Mouse (Mus musculus): ENCODE measurements around the gene Nfib.
A peak's percentile ranks its signal among the peaks of the same experiment; 100 is the strongest.

Nfib gene

DNA sequence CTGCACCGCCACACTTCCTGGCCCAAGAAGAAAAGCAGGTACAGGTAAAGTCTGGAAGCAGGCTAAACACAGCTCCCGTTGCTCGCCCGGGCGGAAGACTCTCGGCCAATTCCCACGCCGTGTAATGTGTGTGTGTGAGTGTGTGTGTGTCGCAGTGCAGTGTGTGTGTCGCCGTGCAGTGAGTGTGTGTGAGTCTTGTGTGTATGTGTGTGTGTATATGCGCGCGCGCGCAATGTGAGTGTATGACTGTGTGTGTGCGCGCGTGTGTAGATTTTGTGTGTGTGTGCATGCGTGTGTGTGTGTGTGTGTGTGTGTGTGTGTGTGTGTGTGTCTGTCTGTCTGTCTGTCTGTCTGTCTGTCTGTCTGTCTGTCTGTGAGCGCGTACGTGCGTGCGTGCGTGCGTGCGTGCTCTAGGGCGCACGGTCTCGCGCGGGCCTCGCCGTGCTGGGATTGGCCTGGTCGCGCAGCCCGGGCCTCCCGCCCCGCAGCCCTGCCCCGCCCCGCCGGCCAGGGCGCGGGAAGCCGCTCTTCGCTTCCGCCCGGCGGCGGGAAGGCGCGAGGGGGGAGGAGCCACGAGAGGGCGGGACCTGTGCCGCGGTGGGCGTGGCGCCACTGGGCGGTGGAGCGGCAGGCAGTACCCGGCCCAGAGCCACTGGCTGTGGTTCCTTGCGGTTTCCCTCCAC is 192.7 kb downstream of the Nfib start:
- peak; percentile 97 to 99 for DNase-seq (ENCODE audit: low spot score in 2 of 2)

DNA sequence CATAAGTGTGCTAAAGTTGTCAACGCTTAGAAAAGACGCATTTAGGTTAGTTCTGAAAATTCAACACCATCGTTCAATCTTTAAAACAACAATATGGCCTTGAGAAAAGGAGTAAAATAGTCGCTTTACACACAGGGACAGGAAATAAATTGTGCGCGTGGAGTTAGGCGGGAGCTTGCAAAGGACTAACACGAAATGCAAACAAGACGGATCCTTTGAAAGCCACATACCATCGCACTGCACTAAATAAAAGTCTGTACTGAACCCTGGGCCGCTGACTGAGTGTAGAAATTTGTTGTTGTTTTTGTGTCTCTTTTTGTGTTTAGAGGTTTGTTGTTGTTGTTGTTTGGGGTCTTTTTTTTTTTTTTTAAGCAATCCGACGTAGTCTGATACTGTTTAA is 193.2 kb downstream of the Nfib start:
- DNase-seq (ENCODE audit: low spot score in 2 of 2): no peak

DNA sequence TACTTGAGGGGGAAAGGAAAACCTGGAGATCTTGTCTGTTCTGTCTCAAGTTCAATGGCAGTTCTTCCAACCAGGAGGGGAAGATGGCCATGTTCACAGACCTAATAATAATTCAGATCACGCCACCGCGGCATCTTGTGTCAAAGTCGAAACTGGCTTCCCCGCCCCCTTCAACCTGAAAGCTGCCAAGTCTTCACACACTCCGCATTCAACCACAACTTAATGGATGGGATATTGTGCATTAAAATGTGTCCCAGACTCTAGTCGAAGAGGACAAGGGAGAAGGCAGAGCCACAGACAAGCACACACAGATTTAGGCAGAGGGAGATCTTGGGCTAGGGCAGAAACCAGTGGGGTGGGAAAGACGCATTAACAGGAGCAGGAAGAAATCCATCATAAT is 194.0 kb downstream of the Nfib start:
- no peak for DNase-seq (ENCODE audit: low spot score in 2 of 2)

DNA sequence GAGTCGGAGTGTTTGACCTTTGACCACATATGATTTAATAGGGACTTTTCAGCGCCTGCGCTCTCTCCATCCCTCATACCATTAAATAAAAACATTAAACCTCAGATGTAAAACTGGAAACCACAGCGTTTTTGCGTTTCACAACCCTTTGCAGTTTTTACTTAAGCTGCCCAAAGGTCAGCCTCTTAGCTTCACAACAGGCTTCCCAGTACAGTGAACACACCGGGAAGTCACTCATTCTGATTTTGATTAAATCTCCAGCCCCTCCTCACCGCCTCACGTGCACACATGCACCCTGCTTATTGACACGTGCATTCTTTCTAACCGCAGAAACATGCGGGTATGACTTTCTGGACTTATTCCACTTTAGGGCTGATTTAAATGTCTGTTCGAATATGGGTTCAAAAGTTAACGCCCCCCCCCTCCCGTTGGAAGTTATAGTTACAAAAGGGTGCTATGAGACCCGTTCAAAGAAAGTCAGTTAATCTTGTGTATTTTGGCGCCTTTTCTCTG is 194.5 kb downstream of the Nfib start:
- DNase-seq (ENCODE audit: low spot score in 2 of 2): no peak

DNA sequence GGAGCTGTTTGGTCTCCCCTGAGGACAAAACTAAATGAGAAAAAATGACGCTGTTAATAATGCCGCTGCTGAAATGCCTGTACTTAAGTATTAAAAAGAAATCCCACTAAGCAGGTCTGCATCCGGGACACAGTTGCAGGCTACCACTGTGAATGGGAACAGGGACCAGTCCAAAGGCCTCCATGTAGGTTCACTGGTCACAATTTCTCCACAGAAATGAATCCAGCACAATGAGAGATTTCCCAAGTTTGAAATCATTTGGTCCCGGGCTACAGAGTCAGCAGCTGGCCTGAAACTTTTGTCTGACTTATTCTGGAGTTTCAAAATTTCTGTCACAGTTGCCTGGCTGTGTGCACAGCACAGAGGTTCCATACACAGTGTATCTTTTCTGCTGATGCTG is 195.8 kb downstream of the Nfib start:
- DNase-seq (ENCODE audit: low spot score in 2 of 2): no peak

DNA sequence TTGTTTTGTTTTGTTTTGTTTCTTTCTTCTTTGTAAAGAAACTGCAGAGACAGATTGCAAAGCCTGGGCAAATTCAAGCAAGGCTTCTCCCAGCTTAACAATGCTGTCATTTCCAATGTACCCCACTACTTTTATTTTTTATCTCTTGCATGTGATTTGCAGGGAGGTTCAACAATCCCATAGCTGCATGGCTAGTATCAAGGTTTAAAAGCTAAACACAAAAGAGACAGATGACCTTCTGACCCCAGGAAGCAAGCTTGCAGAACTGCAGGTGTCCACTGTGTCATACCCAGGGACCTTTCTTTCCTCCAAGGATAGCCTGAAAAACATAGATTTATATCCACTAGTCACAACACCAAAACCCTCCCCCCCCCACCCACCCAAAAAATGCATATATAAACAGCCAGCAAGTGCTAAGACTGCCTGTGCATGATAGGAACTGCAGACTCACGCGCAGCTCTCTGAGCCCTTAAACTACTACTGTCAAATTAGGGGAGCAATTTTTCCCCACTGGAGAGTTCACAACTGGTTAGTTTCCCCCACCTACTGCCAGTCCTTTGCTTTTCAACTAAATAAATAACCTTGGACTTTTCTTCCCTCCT is 196.3 kb downstream of the Nfib start:
- DNase-seq (ENCODE audit: low spot score in 2 of 2): no peak

DNA sequence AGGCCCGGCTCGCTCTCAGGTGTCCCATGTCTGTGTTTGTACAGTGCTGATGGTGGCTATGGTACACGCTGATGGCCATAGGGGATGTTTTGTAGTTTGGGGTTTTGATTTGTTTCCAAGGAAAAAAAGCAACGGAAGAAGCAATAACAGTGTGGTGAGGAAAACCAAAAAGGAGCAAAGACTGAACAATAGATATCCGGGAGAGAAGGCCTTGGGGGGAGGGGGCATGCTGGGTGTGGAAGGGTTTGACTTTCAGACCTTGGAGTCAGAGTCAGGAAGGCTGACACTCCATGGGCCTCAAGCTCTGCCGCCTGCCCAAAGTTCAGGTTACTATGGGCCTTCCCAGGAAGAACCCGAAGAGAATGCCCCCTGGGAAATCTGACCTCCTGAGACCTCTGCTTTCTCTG is 197.3 kb downstream of the Nfib start:
- DNase-seq (ENCODE audit: low spot score in 2 of 2): no peak

DNA sequence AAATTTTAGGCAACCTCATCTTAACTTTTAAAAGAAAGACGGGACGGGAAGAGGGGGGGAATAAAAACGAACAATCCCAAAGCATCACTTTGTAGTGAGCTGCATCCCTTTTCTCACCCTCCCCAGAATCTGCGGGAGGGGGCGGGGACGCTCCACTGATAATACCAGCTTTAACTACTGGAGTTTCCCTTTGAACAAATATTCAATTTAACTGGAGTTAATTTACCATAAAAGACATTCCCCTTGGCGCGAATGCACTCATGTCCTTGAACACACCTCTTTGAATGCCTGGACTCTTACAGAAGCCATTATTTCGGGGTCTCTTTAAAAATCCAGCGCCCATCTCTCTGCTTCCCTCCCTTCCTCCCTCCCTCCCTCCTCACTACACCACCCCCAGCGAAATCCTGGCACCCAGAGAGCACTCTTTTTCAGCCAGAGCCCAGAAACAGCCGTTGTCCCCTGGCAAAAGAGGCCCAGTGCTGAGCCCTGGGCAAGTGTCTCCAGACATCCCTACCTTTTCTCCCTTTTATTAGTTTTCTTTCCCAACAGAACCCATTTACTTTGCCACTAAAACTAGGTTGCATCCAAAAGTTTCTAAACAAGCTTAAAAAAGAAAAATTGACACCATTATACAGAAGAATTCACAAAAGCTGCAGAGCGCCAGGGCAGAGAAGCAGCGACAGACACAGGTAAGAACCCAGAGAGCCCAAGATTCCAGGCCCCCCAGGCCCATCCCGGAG is 197.8 kb downstream of the Nfib start:
- no peak for DNase-seq (ENCODE audit: low spot score in 2 of 2)

DNA sequence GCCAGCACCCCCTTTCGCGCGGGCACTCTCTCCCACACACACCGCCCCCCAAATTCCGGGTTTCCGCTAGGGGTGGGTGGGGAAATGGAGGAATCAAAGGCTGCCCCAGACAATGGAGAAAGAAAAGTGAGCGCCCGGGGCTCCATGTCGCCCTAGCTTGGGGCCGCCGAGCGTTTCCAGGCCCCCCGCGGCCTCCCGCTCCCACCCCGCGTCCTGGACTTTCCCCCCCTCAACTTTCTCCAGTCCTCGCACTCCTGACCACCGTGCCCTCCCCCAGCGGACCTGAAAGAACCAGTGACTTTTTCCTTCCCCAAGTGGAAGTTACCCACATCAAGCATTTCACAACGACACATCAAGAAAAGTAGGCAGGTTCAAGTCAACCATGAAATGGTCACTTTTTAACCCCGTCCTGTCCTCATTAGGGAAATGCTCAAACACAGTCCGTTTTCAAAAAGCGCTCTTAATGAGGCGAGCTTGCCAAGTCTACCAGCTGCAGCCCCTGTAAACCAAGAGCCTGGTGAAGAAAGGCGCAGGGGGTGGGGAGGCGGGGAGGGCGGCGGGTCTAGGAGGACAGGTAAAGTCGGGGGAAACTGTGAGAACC is 198.7 kb downstream of the Nfib start:
- DNase-seq (ENCODE audit: low spot score in 2 of 2): peak; percentile 48 to 56

DNA sequence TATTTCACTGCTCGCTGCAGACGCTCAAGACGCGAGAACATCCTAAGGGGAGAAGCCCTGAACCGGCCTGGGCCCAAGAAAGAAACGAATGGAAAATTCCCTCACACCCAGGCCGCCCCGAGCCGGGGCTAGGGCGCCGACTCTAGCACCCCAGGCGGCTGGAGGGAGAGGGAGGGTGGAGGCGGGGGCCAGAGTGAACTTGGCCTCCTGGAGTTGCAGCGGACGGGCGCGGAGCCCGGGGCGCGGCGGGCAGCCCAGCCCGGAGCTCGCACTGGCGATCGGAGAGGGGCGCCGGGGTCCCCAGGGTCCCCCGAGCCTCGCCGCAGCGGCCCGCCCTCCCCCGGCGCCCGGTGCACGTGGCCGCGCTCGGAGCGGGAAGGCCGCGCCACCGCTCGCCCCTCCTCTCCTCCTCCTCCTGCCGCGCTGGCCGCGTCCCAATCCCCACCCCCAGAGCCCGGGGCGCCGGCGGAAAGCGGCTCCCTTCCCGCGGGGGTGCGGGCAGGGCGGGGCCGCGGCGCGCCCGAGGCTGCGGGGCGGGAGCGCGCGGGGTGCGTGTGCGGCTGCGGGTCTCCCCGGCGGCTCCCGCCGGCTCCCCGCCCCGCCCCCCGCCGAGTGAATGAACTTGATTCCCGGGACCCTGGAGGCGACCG is 199.3 kb downstream of the Nfib start:
- peak; percentile 81 to 85 for DNase-seq (ENCODE audit: low spot score in 2 of 2)

DNA sequence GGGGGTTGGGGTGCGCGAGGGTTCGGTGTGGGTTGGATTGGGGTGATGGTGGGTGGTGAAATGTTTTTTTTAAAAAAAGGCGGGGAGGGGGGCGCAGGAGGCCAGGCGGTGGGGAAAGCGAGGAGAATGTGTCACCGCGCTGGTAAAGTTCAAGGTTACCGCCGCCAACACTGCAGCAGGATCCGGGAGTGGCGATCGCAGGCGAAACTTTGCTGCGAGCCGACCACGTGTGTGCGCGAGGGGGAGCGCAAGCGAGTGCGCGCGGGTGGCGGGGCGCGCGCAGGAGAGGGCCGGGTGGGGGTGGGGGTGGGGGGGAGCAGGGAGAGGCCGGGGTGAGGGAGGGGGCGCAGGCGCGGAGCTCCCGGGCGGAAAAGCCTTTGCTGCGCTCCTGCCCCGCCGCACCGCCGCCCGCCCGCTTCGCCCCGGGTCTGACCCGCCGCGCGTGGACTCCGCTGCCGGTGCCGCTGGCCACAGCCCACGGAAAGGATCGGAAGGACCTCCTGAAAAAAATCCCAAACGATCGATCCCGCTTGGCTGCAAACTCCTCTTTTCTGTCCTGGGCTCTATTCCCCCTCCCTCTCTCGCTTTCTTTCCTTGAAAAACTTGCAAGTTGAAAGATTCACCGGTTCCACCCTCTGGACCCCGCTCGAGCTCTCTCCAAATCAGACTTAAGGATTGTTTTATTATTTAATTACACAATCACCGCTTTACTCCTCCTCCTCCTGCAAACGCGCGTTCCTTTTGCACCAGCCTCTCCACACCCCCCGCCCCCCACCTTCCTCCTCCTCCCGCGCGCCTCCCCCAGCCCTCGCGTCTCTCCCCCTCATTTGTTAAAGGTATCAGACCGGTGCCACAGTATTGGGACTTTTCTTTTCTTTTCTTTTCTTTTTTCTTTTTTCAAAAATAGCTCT is 200.2 kb downstream of the Nfib start:
- DNase-seq (ENCODE audit: low spot score in 2 of 2): peak; percentile 55 to 62

DNA sequence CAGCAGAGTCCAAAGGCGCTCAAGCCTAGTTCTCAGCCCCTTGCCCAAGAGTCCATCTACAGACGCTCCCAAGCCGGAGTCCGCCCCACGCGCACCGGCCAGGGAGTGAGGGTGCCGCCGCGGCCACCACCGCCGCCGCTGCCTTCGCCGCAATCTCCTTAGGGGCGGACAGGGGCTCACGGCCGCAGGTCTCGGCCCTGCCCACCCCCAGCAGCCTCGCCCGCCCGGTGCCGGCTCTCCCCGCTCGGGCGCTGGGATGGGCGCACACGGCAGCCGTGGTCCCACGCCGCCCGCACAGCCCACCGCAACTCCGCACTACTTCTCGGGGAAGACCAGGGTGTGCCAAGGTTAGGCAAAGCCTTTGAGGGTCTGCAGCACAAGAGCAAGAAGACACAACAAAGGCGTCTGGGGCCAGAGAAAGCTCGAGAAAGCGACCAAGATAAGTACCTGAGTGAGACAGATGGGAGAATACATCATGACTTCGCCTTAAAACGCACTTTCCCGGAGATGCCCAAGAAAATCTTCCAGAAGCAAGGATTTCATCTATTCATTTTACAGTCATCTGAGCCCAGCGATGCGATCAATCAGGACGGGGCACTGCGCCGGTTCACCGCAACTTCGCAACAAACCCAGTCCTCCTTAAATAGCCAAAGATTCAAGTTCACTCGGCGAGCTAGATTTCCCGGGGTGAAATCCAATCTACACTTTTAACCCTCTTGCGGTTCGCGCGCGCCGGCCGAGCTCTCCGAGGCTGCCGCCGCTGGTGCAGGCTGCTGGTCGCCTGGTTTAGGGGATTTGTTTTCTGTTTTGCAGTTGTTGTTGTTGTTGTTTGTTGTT is 201.0 kb downstream of the Nfib start:
- peak in 1 of 2 experiments; percentile 48 for DNase-seq (ENCODE audit: low spot score in 2 of 2)

DNA sequence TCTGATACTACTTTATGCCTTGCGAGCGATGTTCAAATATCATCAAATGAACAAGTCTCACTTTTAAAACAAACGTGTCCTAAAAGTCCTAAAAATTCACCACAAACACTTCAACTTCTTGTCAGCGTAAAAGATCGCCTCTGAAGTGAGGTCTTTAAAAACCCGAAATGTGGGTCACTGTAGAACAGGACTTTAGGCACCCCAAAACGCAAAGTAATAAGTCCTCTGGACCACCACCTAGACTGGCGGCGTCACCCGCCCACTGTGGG is 201.6 kb downstream of the Nfib start:
- no peak for DNase-seq (ENCODE audit: low spot score in 2 of 2)

DNA sequence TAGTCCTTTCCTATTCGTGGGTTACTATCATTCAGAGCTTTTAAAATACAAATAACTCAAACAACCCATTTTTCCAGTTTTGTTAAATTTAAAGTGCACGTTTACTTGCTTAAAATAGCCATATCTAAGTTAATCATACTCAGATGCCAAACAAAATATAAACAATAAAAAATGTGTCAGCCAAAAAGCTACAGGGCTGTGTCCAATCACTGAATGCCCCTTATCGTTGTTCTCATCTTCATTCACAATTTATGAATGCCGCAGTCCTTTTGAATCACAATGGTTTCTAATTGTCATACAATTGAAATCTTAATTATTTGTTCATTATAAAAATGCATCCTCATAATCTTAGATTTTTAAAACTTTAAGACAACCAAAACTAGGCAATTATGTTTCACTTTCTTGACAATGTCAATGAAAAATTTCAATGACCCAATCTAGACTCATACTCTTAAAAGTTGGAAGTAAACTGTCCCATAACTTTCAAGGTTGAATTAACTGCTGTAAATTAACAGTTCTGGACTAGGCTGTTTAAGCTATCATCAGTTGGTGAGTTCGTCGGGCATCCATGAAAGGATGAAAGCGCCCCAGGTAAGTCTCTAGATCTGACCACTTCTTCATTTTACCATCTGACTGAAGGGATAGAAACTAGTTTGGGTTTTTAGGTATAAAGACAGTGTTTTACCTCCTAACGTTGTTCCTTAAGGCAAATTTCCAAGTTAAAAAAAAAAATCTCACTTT is 202.1 kb downstream of the Nfib start:
- DNase-seq (ENCODE audit: low spot score in 2 of 2): no peak

DNA sequence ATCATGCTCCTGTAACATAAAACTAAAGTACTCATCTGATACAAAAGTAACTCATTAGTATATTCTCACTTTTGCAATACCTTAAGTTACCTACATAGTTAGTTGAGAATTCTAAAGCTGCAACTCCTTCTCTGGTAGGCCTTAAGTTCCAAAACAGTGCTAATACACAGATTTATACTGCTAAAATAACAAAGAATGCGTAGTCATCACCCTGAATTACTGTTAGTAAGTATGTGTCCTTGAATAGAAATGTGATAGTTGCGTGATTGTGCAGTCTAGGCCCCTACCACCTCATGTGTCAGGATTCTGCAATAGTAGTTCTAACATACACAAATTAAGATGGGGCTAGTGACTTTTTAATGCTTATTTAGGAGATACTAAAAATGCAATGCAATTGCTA is 202.9 kb downstream of the Nfib start:
- no peak for DNase-seq (ENCODE audit: low spot score in 2 of 2)

DNA sequence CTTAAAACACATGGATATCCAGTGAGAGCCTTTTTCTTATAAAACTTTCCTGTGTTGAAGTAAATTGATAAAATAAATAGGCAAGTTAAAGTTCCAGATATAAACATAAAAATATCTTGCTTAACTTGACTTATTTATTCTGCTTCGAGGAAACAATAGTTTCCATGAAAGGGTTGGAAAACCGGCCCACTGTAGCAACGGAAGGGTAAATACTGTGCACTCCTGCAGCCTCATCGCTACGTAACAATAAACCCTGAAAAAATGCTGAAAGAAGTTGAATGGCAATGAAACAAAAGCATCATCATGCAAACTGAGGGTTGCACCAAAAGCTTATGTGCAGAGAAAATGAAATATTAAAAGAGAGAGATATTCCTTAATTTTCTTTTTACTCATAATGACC is 203.5 kb downstream of the Nfib start:
- no peak for DNase-seq (ENCODE audit: low spot score in 2 of 2)

DNA sequence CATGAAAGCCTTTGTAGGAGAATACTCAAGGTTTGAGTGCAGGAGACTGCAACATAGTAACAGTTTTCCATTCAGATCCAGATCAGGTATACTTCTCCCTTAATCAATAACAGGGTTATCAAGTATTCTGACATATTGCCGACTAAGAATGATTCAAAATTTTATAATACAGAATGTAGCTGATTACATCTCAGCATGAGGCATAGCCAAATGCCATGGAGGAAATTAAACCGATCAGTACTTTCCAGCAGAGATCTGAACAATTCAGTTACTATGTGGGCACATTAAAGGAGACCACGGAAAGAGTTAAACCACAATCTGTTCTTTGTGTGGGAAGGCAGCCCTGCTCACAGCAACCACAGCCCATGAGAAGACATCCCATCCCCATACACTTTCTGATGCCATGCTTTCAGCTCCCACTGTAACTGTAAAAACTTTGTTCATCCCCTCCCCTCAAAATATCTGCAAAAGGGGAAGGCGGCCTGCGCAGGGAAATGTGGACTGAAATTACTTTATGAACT is 204.9 kb downstream of the Nfib start:
- DNase-seq (ENCODE audit: low spot score in 2 of 2): no peak

DNA sequence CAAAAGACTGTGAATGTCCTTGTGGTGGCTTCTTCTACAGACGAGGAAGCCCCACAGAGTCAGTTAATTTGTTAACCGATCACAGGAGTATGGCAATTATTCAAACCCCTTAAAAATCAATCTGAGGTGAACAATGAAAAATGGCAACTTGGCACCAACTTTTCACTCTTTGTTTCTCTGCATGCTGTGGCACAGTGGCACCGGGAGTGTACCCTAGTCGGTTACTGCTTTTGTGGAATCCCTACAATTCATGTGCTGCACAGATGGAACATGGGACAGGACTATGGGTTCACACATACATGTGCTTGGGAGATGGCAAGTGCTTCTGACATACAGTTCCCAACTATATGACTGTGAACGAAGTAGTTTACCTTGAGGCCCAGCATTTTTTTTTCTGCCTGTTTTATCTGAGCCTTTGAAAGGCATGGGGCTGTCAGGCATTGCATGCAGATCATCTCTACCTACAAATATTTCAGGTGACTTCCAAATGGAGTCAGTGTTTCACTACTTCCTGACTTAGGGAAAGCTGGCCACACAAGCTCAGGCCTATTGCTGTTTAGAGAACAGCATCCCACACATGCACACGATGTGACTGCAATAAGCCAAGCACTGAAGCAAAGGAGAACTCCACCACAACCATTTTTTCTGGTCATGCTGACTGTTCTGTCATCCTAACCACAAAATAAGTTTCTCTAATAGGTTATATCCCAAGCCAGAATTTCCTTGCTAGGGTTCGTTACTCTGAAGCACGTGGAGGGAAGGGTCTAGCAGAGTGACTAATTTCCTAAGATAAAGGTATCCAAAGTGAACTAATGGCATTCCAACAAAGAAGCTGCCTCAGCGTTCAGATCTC is 205.6 kb downstream of the Nfib start:
- DNase-seq (ENCODE audit: low spot score in 2 of 2): no peak

Measured in urinary bladder, adult 18-20 months (tissue).